Mouse (Mus musculus): ENCODE data around the gene Itpkb.

DNA sequence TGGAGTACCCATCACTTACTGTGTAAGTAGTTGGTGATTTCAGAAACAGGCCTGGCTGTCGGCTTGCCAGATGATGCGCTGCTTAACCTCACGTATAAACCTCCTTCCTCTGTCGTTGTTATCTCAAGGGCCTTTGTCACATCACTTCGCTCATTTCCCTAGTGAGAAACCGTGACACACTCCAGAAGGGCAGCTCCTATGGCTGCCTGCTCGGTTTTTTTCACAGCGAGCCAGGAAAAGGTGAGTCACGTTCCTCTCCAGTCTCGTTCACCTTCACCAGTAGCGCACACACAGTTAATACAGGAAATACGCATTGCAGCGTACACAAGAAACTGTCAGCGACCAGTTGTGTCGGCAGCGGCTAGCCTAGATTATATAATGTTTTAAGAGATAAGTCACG, 33.7 kb downstream of the Itpkb start:
- TF ChIP-seq POLR2A (IDR thresholded peaks at IDR 0.05; ENCODE audit: extremely low read depth, insufficient read depth, low read length) (no peak), CTCF (IDR thresholded peaks at IDR 0.05; ENCODE audit: extremely low read depth, insufficient read depth, low read length) (no peak)

Measured in cortical plate, adult 2 months (tissue).